23 mouse cellular contexts compared by ENCODE assay signal in genomic region chr1:82820626-82821186, GRCm38 (mm10). TPM values are rescaled to one million over a fixed set of nuclear protein-coding genes. Genes with fewer than 3 reads are reported as not detected.
DNase-seq lines count a peak whose midpoint lies in the region; ATAC-seq and TF ChIP-seq lines count a peak whose summit lies in the region.
"Had no signal": no experiment of that assay in that cellular context is flagged by ENCODE, and none has a peak within 500 bp of the region (broad histone marks: within the 10 kb centered on the region; RNA-seq: fewer than 3 reads in every experiment).

No protein-coding gene starts in this region.

- peak overlapping the region; percentile 33 for H3K4me3 ChIP-seq in heart, embryonic 16.5 days (ENCODE audit: low read length)
- no peak overlapping the region for H3K4me3 ChIP-seq in MEL (ENCODE audit: control insufficient read depth in 1 of 2, insufficient read depth in 1 of 2, low read depth in 2 of 2, low read length in 2 of 2)
- H3K4me3 ChIP-seq in liver, embryonic 14.5 days (ENCODE audit: insufficient read depth in 1 of 2, low read depth in 2 of 2, low read length in 2 of 2), result peak overlapping the region; percentile 44 to 45
- H3K4me3 ChIP-seq: forebrain, embryonic 15.5 days; kidney, embryonic 15.5 days; layer of hippocampus, adult 2 months; limb, embryonic 12.5 days; midbrain, embryonic 10.5 days; myocyte had no signal

- TF ChIP-seq CTCF in MEL (IDR thresholded peaks at IDR 0.05 in 2 of 3, conservative IDR thresholded peaks at IDR 0.05 in 1 of 3; ENCODE audit: control insufficient read depth in 1 of 3, insufficient read depth in 1 of 3, low read depth in 2 of 3, low read length in 3 of 3, poor library complexity in 1 of 3, severe bottlenecking in 1 of 3), result no peak
- no peak for TF ChIP-seq CTCF in liver, embryonic 14.5 days (IDR thresholded peaks at IDR 0.05; ENCODE audit: low read depth)

- peaks cover 6% of the 10 kb centered on the region for H3K4me1 ChIP-seq in heart, embryonic 16.5 days (ENCODE audit: control insufficient read depth, insufficient read depth, low read length)
- peaks cover 4 to 11% of the 10 kb centered on the region in 2 experiments; a peak in 2 of 4 replicates for H3K4me1 ChIP-seq in MEL (ENCODE audit: control insufficient read depth in 1 of 2, insufficient read depth in 2 of 2, low read length in 2 of 2)
- peaks cover 80 to 82% of the 10 kb centered on the region in 2 experiments for H3K4me1 ChIP-seq in liver, embryonic 14.5 days (replicated peaks; ENCODE audit: control insufficient read depth in 2 of 2, insufficient read depth in 2 of 2, low read length in 1 of 2)
- H3K4me1 ChIP-seq: forebrain, embryonic 15.5 days; midbrain, embryonic 10.5 days had no signal

- TF ChIP-seq EP300 in MEL (IDR thresholded peaks at IDR 0.05; ENCODE audit: low read depth in 1 of 2, low read length in 2 of 2), result no peak
- no peak for TF ChIP-seq EP300 in liver, embryonic 14.5 days (IDR thresholded peaks at IDR 0.05; ENCODE audit: low read depth)

- H3K9me3 ChIP-seq in heart, embryonic 16.5 days (replicated peaks; ENCODE audit: control insufficient read depth, low read length), result no peaks in the 10 kb centered on the region
- H3K9me3 ChIP-seq in MEL (replicated peaks; ENCODE audit: insufficient read depth, low read length), result no peaks in the 10 kb centered on the region
- no peaks in the 10 kb centered on the region for H3K9me3 ChIP-seq in liver, embryonic 14.5 days (ENCODE audit: control insufficient read depth, low read length)
- H3K9me3 ChIP-seq: forebrain, embryonic 15.5 days; kidney, embryonic 15.5 days; limb, embryonic 12.5 days; midbrain, embryonic 10.5 days had no signal

- WGBS in heart, embryonic 16.5 days, result 73% methylated on average over 3 of the region's 3 CpGs
- 66% methylated on average over 3 of the region's 3 CpGs for WGBS in liver, embryonic 14.5 days (ENCODE audit: insufficient replicate concordance)

- H3K27ac ChIP-seq in heart, embryonic 16.5 days (ENCODE audit: low read length), result peak overlapping the region; percentile 62
- H3K27ac ChIP-seq in MEL (ENCODE audit: control insufficient read depth, low read depth, low read length), result no peak overlapping the region
- H3K27ac ChIP-seq in liver, embryonic 14.5 days, result peak overlapping the region; percentile 82
- H3K27ac ChIP-seq: forebrain, embryonic 15.5 days; hindbrain, postnatal 0 days; kidney, embryonic 15.5 days; midbrain, embryonic 10.5 days had no signal

- H3K79me2 ChIP-seq in MEL (ENCODE audit: control insufficient read depth, insufficient read depth, low read length, poor library complexity), result no peaks in the 10 kb centered on the region

- no peaks in the 10 kb centered on the region for H3K36me3 ChIP-seq in heart, embryonic 16.5 days (ENCODE audit: control insufficient read depth, insufficient read depth)
- no peaks in the 10 kb centered on the region; a peak in 1 of 4 replicates for H3K36me3 ChIP-seq in MEL (ENCODE audit: control insufficient read depth in 1 of 2, insufficient read depth in 2 of 2, low read length in 2 of 2)
- no peaks in the 10 kb centered on the region for H3K36me3 ChIP-seq in liver, embryonic 14.5 days (replicated peaks; ENCODE audit: control insufficient read depth, insufficient read depth, low read depth)
- H3K36me3 ChIP-seq: forebrain, embryonic 15.5 days; kidney, embryonic 15.5 days; limb, embryonic 12.5 days; midbrain, embryonic 10.5 days had no signal

- ATAC-seq in heart, embryonic 16.5 days (replicated peaks; ENCODE audit: extremely low read depth, insufficient read depth, low FRiP score), result no peak
- no peak for ATAC-seq in liver, embryonic 14.5 days (ENCODE audit: insufficient read depth)
- ATAC-seq: forebrain, embryonic 15.5 days; hindbrain, postnatal 0 days had no signal

- no peak for TF ChIP-seq POLR2A in MEL (IDR thresholded peaks at IDR 0.05; ENCODE audit: control insufficient read depth in 1 of 2, insufficient read depth in 1 of 2, low read depth in 1 of 2, low read length in 2 of 2, poor library complexity in 1 of 2)

- no peak for DNase-seq in heart, adult 8-10 months (ENCODE audit: low spot score)
- DNase-seq in ES-CJ7 (ENCODE audit: low read depth, low spot score), result peak; percentile 91
- DNase-seq in MEL (ENCODE audit: low read depth, low spot score), result no peak
- no peak for DNase-seq in liver, embryonic 14.5 days (ENCODE audit: low read depth in 3 of 3, low spot score in 3 of 3)
- DNase-seq in adrenal gland, adult (ENCODE audit: inconsistent age in 2 of 2, low spot score in 1 of 2), result no peak
- DNase-seq in adrenal gland, postnatal 14 days, result no peak
- DNase-seq: adrenal gland, postnatal 10 days; lung, postnatal 36 days; retina, postnatal 1 day; thymus, adult 2 months had no signal

- H3K9ac ChIP-seq in heart, embryonic 16.5 days (ENCODE audit: low read length), result peak overlapping the region; percentile 44
- no peak overlapping the region for H3K9ac ChIP-seq in MEL (ENCODE audit: control insufficient read depth, low read depth, low read length, poor library complexity, severe bottlenecking)
- H3K9ac ChIP-seq in liver, embryonic 14.5 days (replicated peaks), result peak overlapping the region; percentile 57
- H3K9ac ChIP-seq: forebrain, embryonic 15.5 days; kidney, embryonic 15.5 days; limb, embryonic 12.5 days had no signal

- no peak for TF ChIP-seq RAD21 in MEL (IDR thresholded peaks at IDR 0.05; ENCODE audit: low read depth, low read length)

- no peaks in the 10 kb centered on the region for H3K27me3 ChIP-seq in heart, embryonic 16.5 days (ENCODE audit: control insufficient read depth, insufficient read depth, low read length)
- H3K27me3 ChIP-seq in MEL (ENCODE audit: control insufficient read depth in 1 of 2, insufficient read depth in 2 of 2, low read length in 2 of 2), result no peaks in the 10 kb centered on the region
- H3K27me3 ChIP-seq in liver, embryonic 14.5 days (ENCODE audit: control insufficient read depth, insufficient read depth, low read length), result no peaks in the 10 kb centered on the region
- H3K27me3 ChIP-seq: forebrain, embryonic 15.5 days; kidney, embryonic 15.5 days; limb, embryonic 12.5 days had no signal

- H3K4me2 ChIP-seq in heart, embryonic 16.5 days (ENCODE audit: low read depth, low read length), result no peak overlapping the region
- H3K4me2 ChIP-seq in liver, embryonic 14.5 days (ENCODE audit: low read depth), result peak overlapping the region; percentile 66
- H3K4me2 ChIP-seq: forebrain, embryonic 15.5 days; kidney, embryonic 15.5 days had no signal

TF ChIP-seq in MEL, 35 proteins besides CTCF, POLR2A, EP300 and RAD21:
- TF ChIP-seq RCOR1 (IDR thresholded peaks at IDR 0.05; ENCODE audit: low read depth, low read length) (0 out of 2 replicates have a peak, but pooled peaks have one; percentile 25), ZMIZ1 (IDR thresholded peaks at IDR 0.05; ENCODE audit: low read depth, low read length) (no peak), ZNF384 (IDR thresholded peaks at IDR 0.05; ENCODE audit: low read depth, low read length) (peak; percentile 50)
TF ChIP-seq in MEL: peak in this region for 2.

RNA-seq across cellular contexts. Expression of gene Agfg1, which starts 18.6 kb away (rescaled TPM):
- polyA plus RNA-seq in heart, embryonic 16.5 days (2015; fragmentation: Nextera tagmentation; extraction: Ambion mirVana), result 30.0 and 30.4 TPM in 2 replicates
- 10 to 100 TPM; 23.8 to 28.7 (median 26.0) TPM for total RNA-seq in heart, adult 8-10 months (2022)
- total RNA-seq in MEL (2012; rRNA removed), result 34.1 and 38.2 TPM in 2 replicates
- polyA plus RNA-seq in MEL (2012; ENCODE audit: insufficient read depth in 1 of 2, insufficient read length in 2 of 2, low read depth in 1 of 2, low replicate concordance in 2 of 2, missing spikeins in 1 of 2), result 10 to 100 TPM in 1 of 2 experiments, not detected in 1; 58.6 TPM
- polyA plus RNA-seq in liver, embryonic 14.5 days (2012; rRNA removed), result 43.8 and 47.8 TPM in 2 replicates
- 59.4 and 65.3 TPM in 2 replicates for polyA plus RNA-seq in liver, embryonic 14.5 days (2014; fragmentation: Nextera tagmentation; extraction: Ambion mirVana)
- total RNA-seq in adrenal gland, postnatal 14 days (2021), result 53.0 and 59.5 TPM in 2 replicates

RNA-seq across cellular contexts. Expression of gene Gm47791, which starts 49.7 kb away (rescaled TPM):
- polyA plus RNA-seq in heart, embryonic 16.5 days (2015; fragmentation: Nextera tagmentation; extraction: Ambion mirVana), result not detected in 2 replicates
- not detected for total RNA-seq in heart, adult 8-10 months (2022)
- not detected in 2 replicates for total RNA-seq in MEL (2012; rRNA removed)
- not detected for polyA plus RNA-seq in MEL (2012; ENCODE audit: insufficient read depth in 1 of 2, insufficient read length in 2 of 2, low read depth in 1 of 2, low replicate concordance in 2 of 2, missing spikeins in 1 of 2)
- not detected in 2 replicates for polyA plus RNA-seq in liver, embryonic 14.5 days (2012; rRNA removed)
- polyA plus RNA-seq in liver, embryonic 14.5 days (2014; fragmentation: Nextera tagmentation; extraction: Ambion mirVana), result not detected in 2 replicates
- not detected in 2 replicates for total RNA-seq in adrenal gland, postnatal 14 days (2021)
- total RNA-seq: adrenal gland, postnatal 10 days; gastrocnemius, adult 18-20 months; granulocyte monocyte progenitor cell, adult 5-6 weeks; hindbrain, postnatal 0 days; layer of hippocampus, adult 2 months; left cerebral cortex, adult 18-20 months; neutrophil, adult 5-6 weeks had no signal
- polyA plus RNA-seq: forebrain, embryonic 15.5 days; hindbrain, postnatal 0 days; kidney, embryonic 15.5 days; limb, embryonic 12.5 days; midbrain, embryonic 10.5 days; myocyte; stomach, embryonic 14.5 days; thymus, adult 2 months had no signal

RNA-seq across cellular contexts. Expression of gene Tm4sf20, which starts 52.4 kb away (rescaled TPM):
- 0.67 TPM in 1 of 2 replicates, not detected in the other for polyA plus RNA-seq in heart, embryonic 16.5 days (2015; fragmentation: Nextera tagmentation; extraction: Ambion mirVana)
- not detected for total RNA-seq in heart, adult 8-10 months (2022)
- not detected in 2 replicates for total RNA-seq in MEL (2012; rRNA removed)
- not detected for polyA plus RNA-seq in MEL (2012; ENCODE audit: insufficient read depth in 1 of 2, insufficient read length in 2 of 2, low read depth in 1 of 2, low replicate concordance in 2 of 2, missing spikeins in 1 of 2)
- not detected in 2 replicates for polyA plus RNA-seq in liver, embryonic 14.5 days (2012; rRNA removed)
- not detected in 2 replicates for polyA plus RNA-seq in liver, embryonic 14.5 days (2014; fragmentation: Nextera tagmentation; extraction: Ambion mirVana)
- not detected in 2 replicates for total RNA-seq in adrenal gland, postnatal 14 days (2021)
- total RNA-seq: adrenal gland, postnatal 10 days; gastrocnemius, adult 18-20 months; granulocyte monocyte progenitor cell, adult 5-6 weeks; hindbrain, postnatal 0 days; layer of hippocampus, adult 2 months; left cerebral cortex, adult 18-20 months; neutrophil, adult 5-6 weeks had no signal
- polyA plus RNA-seq: forebrain, embryonic 15.5 days; hindbrain, postnatal 0 days; midbrain, embryonic 10.5 days; myocyte had no signal

Comparison
In these comparisons a context has a peak if more than half of its experiments do, and no peak if none do; other contexts are left out.
1. H3K4me3 ChIP-seq: peak in heart, embryonic 16.5 days (single experiment) and liver, embryonic 14.5 days (2 of 2); none in MEL (0 of 2).